Mouse (Mus musculus) thymus, adult 2 months (tissue): ENCODE data around the gene Prkn.

Experiments
- CTCF ChIP-seq: fragments of 200-500 bp; IDR thresholded peaks from 2 replicates; pipeline ENCODE4 v1.5.1; 2012; ENCODE audit warnings: mild to moderate bottlenecking, control low read depth, low read length, moderate library complexity, borderline replicate concordance; ENCODE audit not compliant: control insufficient read depth, poor library complexity, insufficient read depth; ENCODE audit errors: extremely low read depth
- POLR2A ChIP-seq: fragments of 200-500 bp; IDR thresholded peaks from 2 replicates; pipeline ENCODE4 v1.6.1; 2012; ENCODE audit warnings: mild to moderate bottlenecking, low read length, control low read depth, moderate library complexity; ENCODE audit not compliant: control insufficient read depth, poor library complexity, insufficient read depth; ENCODE audit errors: extremely low read depth

DNA sequence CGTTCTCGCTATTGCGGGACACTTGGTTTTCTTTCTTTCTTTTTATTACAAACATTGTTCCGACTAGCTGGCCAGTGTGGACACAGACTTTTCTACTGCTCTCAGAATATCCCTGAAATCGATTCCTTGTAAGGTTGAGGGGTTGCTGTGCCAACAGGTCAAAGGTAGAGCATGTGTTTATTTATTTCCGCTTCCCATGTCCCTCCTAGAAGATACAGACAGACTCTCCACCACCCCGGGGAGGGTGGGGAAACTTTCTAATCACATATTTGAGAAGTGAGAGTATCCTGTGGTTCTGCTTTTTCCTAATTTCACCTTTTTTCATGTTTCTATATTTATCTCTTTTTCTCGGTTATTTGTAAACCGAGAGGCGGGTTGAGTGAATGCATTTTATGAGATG, 797.5 kb downstream of the Prkn start:
- TF ChIP-seq CTCF = no peak
- no peak for TF ChIP-seq POLR2A
